Mouse (Mus musculus) liver, postnatal 0 days (tissue): Measurements from ENCODE around the gene Clk3.

Experiments
- CTCF ChIP-seq: sonication (generic); IDR thresholded peaks from 2 replicates; pipeline ENCODE4 v1.5.1; 2016; ENCODE audit warnings: antibody characterized with exemption, low read depth
- EP300 ChIP-seq: IDR thresholded peaks from 2 replicates; pipeline ENCODE4 v1.6.1; 2016; ENCODE audit warnings: antibody characterized with exemption, low read depth, mild to moderate bottlenecking

GRCm38 (mm10) chr9:57814014-57814413 is 48.4 kb upstream of the Clk3 start:
- TF ChIP-seq CTCF (no peak), EP300 (no peak)
